Mouse (Mus musculus) gastrocnemius, postnatal 10 days (tissue): ENCODE results near the gene Ruvbl1. TPM values are rescaled to one million over a fixed set of nuclear protein-coding genes. Genes with fewer than 3 reads are reported as not detected.

Experiments
- DNase-seq: peaks from one replicate; pipeline ENCODE4 v3.0.0; 2021; ENCODE audit warnings: mixed read lengths
- total RNA-seq, 2 experiments: library from RNA; stranded (reverse); gene quantifications; 2 replicates each; pipeline ENCODE4 v1.2.3; 2021

The Ruvbl1 gene
- total RNA-seq, 2 experiments from 2014 or later: 29.3 to 29.6 TPM

DNA sequence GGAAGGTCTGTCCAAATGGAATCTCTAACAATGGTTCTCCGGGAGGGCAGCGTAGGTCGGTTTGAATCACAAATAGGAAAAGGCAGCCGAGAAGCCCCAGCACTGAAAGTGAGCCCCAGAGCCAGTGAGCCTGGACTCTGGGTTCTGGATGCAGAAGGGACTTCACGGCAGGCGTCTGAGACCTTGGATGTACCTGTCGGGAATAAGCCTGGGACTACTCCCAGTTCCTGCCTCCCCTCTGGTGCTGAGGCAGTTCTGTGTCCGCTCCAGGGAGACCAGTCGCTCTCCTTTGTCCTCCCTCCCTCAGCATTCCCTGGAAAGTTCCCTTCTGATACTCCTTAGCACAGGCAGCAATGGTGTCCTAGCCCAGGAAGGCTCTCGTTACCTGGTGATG lies 80.2 kb downstream of the Ruvbl1 start:
- DNase-seq: no peak

Other genes with a start within 250 kb of the Ruvbl1 start
- not detected for gene Dnajb8, start 243.1 kb upstream of the Ruvbl1 start, total RNA-seq
- gene Eefsec, start 18.9 kb upstream of the Ruvbl1 start, total RNA-seq: 10 to 100 TPM in 1 of 2 experiments, 1 to 10 TPM in 1; 9.3 to 10.9 TPM
- gene Sec61a1, start 53.5 kb downstream of the Ruvbl1 start, total RNA-seq: 10 to 100 TPM; 57.6 to 78.0 TPM
- gene Kbtbd12, start 172.5 kb downstream of the Ruvbl1 start, total RNA-seq: 10 to 100 TPM; 41.8 to 45.9 TPM